Mouse (Mus musculus): ENCODE results near the gene Epb41. TPM values are rescaled to one million over a fixed set of nuclear protein-coding genes. Genes with fewer than 3 reads are reported as not detected.
A peak's percentile ranks its signal among the peaks of the same experiment; 100 is the strongest.

Gene Epb41
- polyA plus RNA-seq, 1 experiment from 2014 or later = 68.1 TPM

DNA sequence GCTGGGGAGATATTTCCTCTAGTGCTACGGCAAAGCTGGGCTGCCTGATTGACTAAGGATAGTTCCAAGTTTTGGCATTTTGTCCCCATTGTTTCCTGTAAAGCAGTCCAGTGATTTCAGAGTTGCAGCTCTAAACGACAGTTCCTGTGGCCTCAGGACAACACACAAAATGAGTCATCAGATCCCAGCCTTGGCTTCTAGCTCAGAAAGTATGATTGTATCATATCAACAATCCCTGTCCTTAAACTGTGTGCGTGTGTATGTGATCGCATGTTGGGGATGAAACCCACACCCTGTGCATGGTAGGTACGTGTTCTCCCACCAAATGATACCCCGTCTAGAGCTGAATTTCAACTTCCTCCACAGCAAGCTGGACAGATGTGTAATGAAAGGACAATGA, 146.0 kb downstream of the Epb41 start:
- no peaks in the 10 kb centered on the region for H3K4me1 ChIP-seq (ENCODE audit: control insufficient read depth, insufficient read depth, low read length)
- no peak overlapping the region for H3K4me2 ChIP-seq (ENCODE audit: low read depth, low read length)
- no peak overlapping the region for H3K27ac ChIP-seq (ENCODE audit: low read depth, low read length)
- WGBS = 93% methylated on average over 6 of the region's 6 CpGs
- H3K9ac ChIP-seq (replicated peaks; ENCODE audit: low read depth, low read length) = no peak overlapping the region
- H3K36me3 ChIP-seq (ENCODE audit: control insufficient read depth, insufficient read depth, low read length) = peaks cover 40% of the 10 kb centered on the region
- no peaks in the 10 kb centered on the region for H3K9me3 ChIP-seq (ENCODE audit: control insufficient read depth, low read length)
- H3K27me3 ChIP-seq (ENCODE audit: control insufficient read depth, insufficient read depth, low read length) = no peaks in the 10 kb centered on the region; the same call in 1 of the 2 replicates
- ATAC-seq (ENCODE audit: low read depth) = no peak
- no peak overlapping the region for H3K4me3 ChIP-seq (ENCODE audit: low read depth, low read length)

DNA sequence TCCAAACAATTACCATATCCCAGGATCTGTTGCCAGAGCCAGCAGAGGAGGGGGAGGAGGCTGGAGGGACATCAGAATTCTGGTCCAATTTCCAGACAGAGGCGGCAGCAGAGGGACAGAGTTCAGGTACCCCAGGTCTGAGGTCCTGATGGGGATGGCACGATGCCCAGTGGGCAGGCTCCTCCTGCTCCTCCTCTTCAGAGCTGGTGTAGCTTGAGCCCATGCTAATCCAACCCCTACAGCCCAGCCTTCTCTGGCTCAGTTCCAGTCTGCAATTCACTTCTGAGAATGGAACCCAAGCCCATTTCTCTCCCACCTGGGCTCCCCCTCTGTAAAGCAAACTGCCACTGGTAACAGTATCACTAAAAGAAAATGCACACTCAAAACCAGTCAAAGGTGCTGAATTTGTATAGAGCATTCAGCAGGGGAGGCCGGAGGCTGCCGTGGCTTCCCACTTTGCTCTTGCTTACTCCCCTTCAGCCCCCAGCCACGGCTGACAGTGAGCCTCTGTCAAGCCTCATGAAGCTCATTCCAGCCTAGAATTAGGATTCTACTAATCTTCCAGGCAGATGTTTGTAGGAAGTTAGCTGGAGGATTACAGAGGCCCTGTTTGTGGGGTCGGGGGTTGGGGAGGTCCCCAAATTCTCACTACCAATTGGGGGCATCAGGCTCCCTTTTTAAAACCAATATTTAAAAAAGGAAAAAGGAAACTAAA, 150.9 kb downstream of the Epb41 start:
- no peaks in the 10 kb centered on the region for H3K9me3 ChIP-seq (ENCODE audit: control insufficient read depth, low read length)
- ATAC-seq (ENCODE audit: low read depth) = no peak
- peaks cover 41% of the 10 kb centered on the region for H3K27me3 ChIP-seq (ENCODE audit: control insufficient read depth, insufficient read depth, low read length)
- no peak overlapping the region for H3K4me2 ChIP-seq (ENCODE audit: low read depth, low read length)
- no peak overlapping the region for H3K4me3 ChIP-seq (ENCODE audit: low read depth, low read length)
- no peak overlapping the region for H3K27ac ChIP-seq (ENCODE audit: low read depth, low read length)
- no peak overlapping the region for H3K9ac ChIP-seq (replicated peaks; ENCODE audit: low read depth, low read length)
- peaks cover 26% of the 10 kb centered on the region for H3K36me3 ChIP-seq (ENCODE audit: control insufficient read depth, insufficient read depth, low read length)
- WGBS = 75% methylated on average over 6 of the region's 6 CpGs
- peaks cover 15% of the 10 kb centered on the region; the same call in 1 of the 2 replicates for H3K4me1 ChIP-seq (ENCODE audit: control insufficient read depth, insufficient read depth, low read length)

DNA sequence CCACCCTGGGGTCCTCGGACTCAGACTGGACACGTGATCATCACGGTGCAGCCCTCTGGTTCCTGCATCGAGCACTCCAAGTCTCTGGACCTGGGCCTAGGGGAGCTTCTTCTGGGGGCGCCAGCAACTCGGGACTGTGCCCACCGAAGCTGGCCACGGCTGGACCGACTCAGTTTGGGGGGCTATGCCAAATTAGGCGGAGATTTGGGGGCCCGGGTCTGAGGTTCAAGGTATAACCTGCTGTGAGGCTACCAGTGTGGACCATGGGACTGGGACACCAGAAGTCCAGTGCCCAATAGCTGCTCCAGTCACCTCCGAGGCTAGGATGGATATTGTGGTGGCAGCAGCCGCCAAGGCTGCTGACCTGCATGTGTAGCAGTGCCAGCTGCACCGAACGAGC, 152.7 kb downstream of the Epb41 start:
- H3K9me3 ChIP-seq (ENCODE audit: control insufficient read depth, low read length) = no peaks in the 10 kb centered on the region
- WGBS = 58% methylated on average over 15 of the region's 15 CpGs
- no peak for ATAC-seq (ENCODE audit: low read depth)
- peak overlapping the region; percentile 41 for H3K4me3 ChIP-seq (ENCODE audit: low read depth, low read length)
- H3K9ac ChIP-seq (replicated peaks; ENCODE audit: low read depth, low read length) = no peak overlapping the region
- peaks cover 15% of the 10 kb centered on the region for H3K36me3 ChIP-seq (ENCODE audit: control insufficient read depth, insufficient read depth, low read length)
- peak overlapping the region; percentile 78; the same call in 1 of the 2 replicates for H3K4me2 ChIP-seq (ENCODE audit: low read depth, low read length)
- H3K4me1 ChIP-seq (ENCODE audit: control insufficient read depth, insufficient read depth, low read length) = peaks cover 15% of the 10 kb centered on the region; the same call in 1 of the 2 replicates
- H3K27ac ChIP-seq (ENCODE audit: low read depth, low read length) = no peak overlapping the region
- H3K27me3 ChIP-seq (ENCODE audit: control insufficient read depth, insufficient read depth, low read length) = peaks cover 43% of the 10 kb centered on the region

DNA sequence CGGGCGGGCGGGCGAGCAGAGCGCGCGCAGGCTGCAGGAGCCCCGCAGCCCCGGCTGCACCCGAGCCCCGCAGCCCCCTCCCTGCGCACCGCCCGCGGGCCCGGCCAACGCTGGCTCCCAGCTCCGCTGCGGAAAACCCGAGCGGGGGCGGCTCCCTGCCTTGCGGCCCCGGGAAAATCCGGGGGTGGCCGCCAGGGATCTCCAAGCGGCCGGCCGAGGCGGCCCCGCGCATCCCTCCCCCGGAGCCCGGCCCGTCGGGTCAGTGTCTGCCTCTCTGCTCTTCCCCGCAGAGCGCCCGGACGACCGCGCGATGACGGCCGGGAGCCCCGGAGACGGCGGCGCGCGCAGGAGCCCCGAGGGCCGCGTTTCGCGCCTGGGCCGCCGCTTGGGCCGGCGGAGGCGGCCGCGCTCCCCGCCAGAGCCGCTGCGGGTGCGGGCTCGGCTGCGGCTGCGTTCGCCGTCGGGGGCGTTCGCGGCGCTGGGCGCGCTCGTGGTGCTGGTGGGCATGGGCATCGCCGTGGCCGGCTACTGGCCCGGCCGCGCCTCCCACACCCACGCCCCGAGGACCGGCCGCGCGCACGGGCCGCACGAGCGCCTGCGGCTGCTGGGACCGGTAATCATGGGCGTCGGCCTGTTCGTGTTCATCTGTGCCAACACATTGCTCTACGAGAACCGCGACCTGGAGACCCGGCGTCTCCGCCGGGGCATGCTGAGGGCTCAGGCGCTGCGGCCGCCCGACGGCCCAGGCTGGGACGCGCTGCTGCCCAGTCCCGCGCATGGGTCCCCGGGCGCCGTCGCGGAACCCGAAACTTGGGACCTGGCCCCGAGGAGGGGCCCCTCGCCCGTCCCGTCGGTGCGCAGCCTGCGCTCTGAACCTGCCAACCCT, 153.4 kb downstream of the Epb41 start, which contains the start of gene Tmem200b:
Gene Tmem200b, plus strand, starts transcription at position 311 of the 886 bp plus-strand sequence.
- peaks cover 49% of the 10 kb centered on the region for H3K27me3 ChIP-seq (ENCODE audit: control insufficient read depth, insufficient read depth, low read length)
- H3K36me3 ChIP-seq (ENCODE audit: control insufficient read depth, insufficient read depth, low read length) = peaks cover 15% of the 10 kb centered on the region
- ATAC-seq (ENCODE audit: low read depth) = no peak
- H3K27ac ChIP-seq (ENCODE audit: low read depth, low read length) = no peak within 1 kb of the TSS
- 2% methylated on average over 94 of the region's 130 CpGs for WGBS
- peaks cover 15% of the 10 kb centered on the region; the same call in 1 of the 2 replicates for H3K4me1 ChIP-seq (ENCODE audit: control insufficient read depth, insufficient read depth, low read length)
- H3K9me3 ChIP-seq (ENCODE audit: control insufficient read depth, low read length) = no peaks in the 10 kb centered on the region
- H3K9ac ChIP-seq (replicated peaks; ENCODE audit: low read depth, low read length) = peak within 1 kb of the TSS; percentile 51
- H3K4me3 ChIP-seq (ENCODE audit: low read depth, low read length) = peak within 1 kb of the TSS; percentile 41
- H3K4me2 ChIP-seq (ENCODE audit: low read depth, low read length) = peak within 1 kb of the TSS; percentile 78

DNA sequence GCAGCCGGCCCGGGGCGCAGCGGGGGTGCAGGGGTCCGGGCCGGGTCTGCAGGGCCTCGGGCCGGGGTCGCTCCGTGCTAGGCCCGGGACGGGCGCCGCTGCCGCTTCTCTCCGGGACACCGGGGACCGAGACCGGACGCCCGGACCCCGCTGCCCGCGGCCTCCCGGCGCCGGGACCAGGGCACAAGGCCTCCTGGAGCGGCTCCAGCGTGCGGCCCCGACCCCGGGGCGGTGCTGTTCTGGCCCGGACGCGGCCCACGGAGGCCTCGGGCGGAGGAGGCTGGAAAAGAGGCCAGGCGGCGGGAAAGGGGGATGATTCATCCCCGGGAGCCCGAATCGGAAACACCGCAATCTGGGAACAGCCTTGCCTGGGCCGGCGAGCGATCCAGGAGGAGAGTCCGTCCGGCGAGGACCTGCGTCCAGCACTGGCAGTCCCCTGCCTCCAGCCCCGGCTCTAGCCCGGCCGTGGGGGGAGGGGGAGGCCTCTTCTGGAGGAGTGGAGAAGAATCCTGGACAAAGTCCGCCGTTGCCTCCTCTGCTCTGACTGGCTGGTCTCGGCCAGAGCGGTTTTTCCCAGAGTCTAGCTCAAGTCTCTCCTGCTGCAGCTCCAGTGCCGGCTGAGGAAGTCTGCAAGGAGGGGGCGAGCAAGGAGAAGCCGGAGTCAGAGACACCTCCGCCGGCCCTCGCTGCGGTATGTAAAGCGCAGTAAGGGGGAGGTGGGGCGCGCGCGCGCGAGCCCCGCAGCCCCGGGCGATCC, 154.3 kb downstream of the Epb41 start:
- Histone ChIP-seq H3K9ac (replicated peaks; ENCODE audit: low read depth, low read length) (peak overlapping the region; percentile 51), H3K4me3 (ENCODE audit: low read depth, low read length) (peak overlapping the region; percentile 41), H3K27ac (ENCODE audit: low read depth, low read length) (no peak overlapping the region), H3K4me1 (ENCODE audit: control insufficient read depth, insufficient read depth, low read length) (peaks cover 19% of the 10 kb centered on the region), H3K9me3 (ENCODE audit: control insufficient read depth, low read length) (no peaks in the 10 kb centered on the region), H3K27me3 (ENCODE audit: control insufficient read depth, insufficient read depth, low read length) (peaks cover 55% of the 10 kb centered on the region), H3K4me2 (ENCODE audit: low read depth, low read length) (peak overlapping the region; percentile 78), H3K36me3 (ENCODE audit: control insufficient read depth, insufficient read depth, low read length) (peaks cover 11% of the 10 kb centered on the region)
- ATAC-seq (ENCODE audit: low read depth) = 0 out of 2 replicates have a peak, but pooled peaks have one; percentile 13
- under 1% methylated on average over 70 of the region's 76 CpGs for WGBS

DNA sequence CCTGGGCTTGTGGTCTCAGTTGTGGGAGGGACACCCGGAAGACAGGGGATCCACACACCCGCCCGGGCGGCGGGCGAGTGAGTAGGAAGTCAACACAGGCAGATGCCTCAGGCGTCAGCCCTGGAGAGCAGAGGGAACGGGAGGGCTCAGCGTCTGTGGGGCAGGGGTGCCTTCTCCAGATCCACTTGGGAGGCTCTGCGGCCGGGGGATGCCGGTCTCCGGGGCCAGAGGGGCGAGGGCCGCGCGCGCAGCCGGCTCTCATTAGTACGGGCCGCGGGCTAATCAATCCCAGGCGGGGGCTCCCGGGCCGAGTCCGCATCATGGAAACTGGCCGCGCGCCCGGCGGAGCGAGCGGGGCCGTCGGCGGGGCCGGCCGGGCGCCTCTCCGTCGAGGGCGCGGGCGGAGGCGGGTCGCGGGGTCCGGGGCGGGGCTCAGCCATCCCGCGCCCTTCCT, 155.0 kb downstream of the Epb41 start:
- H3K4me1 ChIP-seq (ENCODE audit: control insufficient read depth, insufficient read depth, low read length) = peaks cover 25% of the 10 kb centered on the region
- WGBS = 3% methylated on average over 28 of the region's 51 CpGs
- peaks cover 5% of the 10 kb centered on the region for H3K36me3 ChIP-seq (ENCODE audit: control insufficient read depth, insufficient read depth, low read length)
- peak overlapping the region; percentile 41; the same call in 1 of the 2 replicates for H3K4me3 ChIP-seq (ENCODE audit: low read depth, low read length)
- H3K9me3 ChIP-seq (ENCODE audit: control insufficient read depth, low read length) = no peaks in the 10 kb centered on the region
- H3K9ac ChIP-seq (replicated peaks; ENCODE audit: low read depth, low read length) = no peak overlapping the region; the same call in 1 of the 2 replicates
- H3K27ac ChIP-seq (ENCODE audit: low read depth, low read length) = no peak overlapping the region
- peak overlapping the region; percentile 78 for H3K4me2 ChIP-seq (ENCODE audit: low read depth, low read length)
- no peak for ATAC-seq (ENCODE audit: low read depth)
- H3K27me3 ChIP-seq (ENCODE audit: control insufficient read depth, insufficient read depth, low read length) = peaks cover 55% of the 10 kb centered on the region

DNA sequence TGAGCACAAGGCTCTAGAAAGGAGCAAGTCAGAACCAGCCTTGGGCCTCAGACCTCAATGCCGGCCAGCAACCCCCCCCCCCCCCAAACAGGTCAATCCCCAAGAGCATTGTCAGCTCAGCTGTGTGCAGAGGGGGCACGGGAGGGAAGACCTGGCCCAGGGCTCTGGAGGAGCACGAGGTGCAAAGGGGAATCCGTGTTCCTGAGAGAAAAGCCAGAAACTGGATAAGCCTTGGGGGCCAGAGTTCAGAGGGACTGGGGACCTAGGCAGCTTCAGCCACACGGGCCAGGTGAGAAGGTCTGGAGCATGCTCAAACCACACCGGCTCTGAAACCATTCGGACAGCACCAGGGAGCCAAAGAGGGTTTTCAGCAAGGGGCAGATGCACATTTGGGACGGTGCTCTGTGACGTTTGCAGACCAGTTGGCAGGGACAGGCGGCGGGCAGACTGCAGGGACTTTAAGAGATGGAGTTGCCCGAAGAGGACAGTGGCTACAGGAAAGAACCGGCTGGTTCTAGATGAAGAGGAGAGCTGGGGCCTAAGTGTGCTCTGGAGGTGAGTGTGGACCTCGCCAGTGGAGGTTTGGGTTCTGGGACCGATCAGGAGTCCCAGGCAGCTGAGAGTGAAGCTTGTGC, 155.5 kb downstream of the Epb41 start:
- 17% methylated on average over 15 of the region's 15 CpGs for WGBS
- no peak overlapping the region for H3K4me3 ChIP-seq (ENCODE audit: low read depth, low read length)
- no peak overlapping the region for H3K9ac ChIP-seq (replicated peaks; ENCODE audit: low read depth, low read length)
- H3K27me3 ChIP-seq (ENCODE audit: control insufficient read depth, insufficient read depth, low read length) = peaks cover 55% of the 10 kb centered on the region
- no peak overlapping the region for H3K4me2 ChIP-seq (ENCODE audit: low read depth, low read length)
- no peaks in the 10 kb centered on the region; the same call in 1 of the 2 replicates for H3K36me3 ChIP-seq (ENCODE audit: control insufficient read depth, insufficient read depth, low read length)
- H3K27ac ChIP-seq (ENCODE audit: low read depth, low read length) = no peak overlapping the region
- no peak for ATAC-seq (ENCODE audit: low read depth)
- peaks cover 30% of the 10 kb centered on the region for H3K4me1 ChIP-seq (ENCODE audit: control insufficient read depth, insufficient read depth, low read length)
- H3K9me3 ChIP-seq (ENCODE audit: control insufficient read depth, low read length) = no peaks in the 10 kb centered on the region

Measured in neural tube, embryonic 14.5 days (tissue).